Mouse (Mus musculus): Measurements from ENCODE around the gene Gm28490. TPM values are rescaled to one million over a fixed set of nuclear protein-coding genes. Genes with fewer than 3 reads are reported as not detected.
"Not testable (repeated sequence)": the region's sequence is repeated elsewhere in the genome, so short reads cannot be mapped to it uniquely, and the experiment has no call there.

Gm28490 gene
- not detected in 2 replicates for polyA plus RNA-seq (2014; fragmentation: Nextera tagmentation; extraction: Ambion mirVana)

DNA sequence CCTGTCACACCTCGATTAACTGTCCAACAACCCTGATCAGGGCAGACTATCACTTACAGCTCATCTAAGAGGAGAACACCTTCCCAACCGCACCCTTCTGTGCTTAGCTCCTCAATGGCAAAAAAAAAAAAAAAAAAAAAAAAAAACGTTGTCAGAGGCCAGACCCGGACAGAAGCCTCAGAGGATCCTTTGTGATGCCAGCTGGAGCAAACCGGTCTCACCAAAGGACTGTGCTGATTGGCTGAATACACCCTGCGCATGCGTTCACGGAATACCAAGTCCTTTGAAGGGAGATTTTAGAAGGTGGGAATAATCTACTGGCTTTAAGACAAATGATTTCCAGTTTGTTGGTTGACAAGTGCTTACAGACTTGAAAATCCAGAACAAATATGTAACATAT lies at the start of gene Gm28490:
Gene Gm28490 (minus strand): TSS at position 101 of the 400 bp plus-strand sequence.
- H3K9ac ChIP-seq (replicated peaks; ENCODE audit: low read length); H3K36me3 ChIP-seq (ENCODE audit: control insufficient read depth, insufficient read depth, low read length); H3K4me3 ChIP-seq (replicated peaks; ENCODE audit: low read depth, low read length); H3K4me1 ChIP-seq (ENCODE audit: control insufficient read depth, insufficient read depth, low read length); DNase-seq; H3K4me2 ChIP-seq (ENCODE audit: low read length); H3K9me3 ChIP-seq (ENCODE audit: control insufficient read depth, low read length); ATAC-seq (ENCODE audit: low FRiP score, low TSS enrichment); H3K27me3 ChIP-seq (ENCODE audit: control insufficient read depth, insufficient read depth, low read length); H3K27ac ChIP-seq (replicated peaks; ENCODE audit: low read depth, low read length): not testable (repeated sequence)
- WGBS = no CpG with 5 or more reads among the region's 8 CpGs
